Mouse (Mus musculus) adrenal gland, adult (tissue): ENCODE measurements around the gene Ern2.
A peak's percentile ranks its signal among the peaks of the same experiment; 100 is the strongest.

ENCODE experiments used
- DNase-seq, 2 experiments: peaks; one replicate each; pipeline ENCODE4 v3.0.0; 2022 to 2023; ENCODE audit warnings: low spot score in 1 of 2; ENCODE audit not compliant: inconsistent age in 2 of 2

Gene Ern2

GRCm38 (mm10) chr7:122160037-122160436 lies 26.0 kb downstream of the Ern2 start:
- no peak for DNase-seq

GRCm38 (mm10) chr7:122158915-122159902 lies 26.8 kb downstream of the Ern2 start, which contains the start of gene Plk1:
Plk1 (plus strand) TSS chr7:122159439.
- DNase-seq: peak; percentile 82 to 93

GRCm38 (mm10) chr7:122158488-122158887 lies 27.5 kb downstream of the Ern2 start:
- no peak for DNase-seq

GRCm38 (mm10) chr7:122152473-122152872 lies 33.5 kb downstream of the Ern2 start:
- no peak for DNase-seq

- DNase-seq: no peak
Measured at GRCm38 (mm10) chr7:122140991-122141390, 45.0 kb downstream of the Ern2 start.

- DNase-seq: no peak
Measured at GRCm38 (mm10) chr7:122138190-122138589, 47.8 kb downstream of the Ern2 start.

- no peak for DNase-seq
Measured at GRCm38 (mm10) chr7:122137071-122137470, 48.9 kb downstream of the Ern2 start.

- DNase-seq: peak in 1 of 2 experiments; percentile 41
Measured at GRCm38 (mm10) chr7:122135070-122135469, 50.9 kb downstream of the Ern2 start.

- DNase-seq: no peak
Measured at GRCm38 (mm10) chr7:122133338-122133625, 52.7 kb downstream of the Ern2 start.

- DNase-seq: peak; percentile 98 to 99
Measured at GRCm38 (mm10) chr7:122132497-122133337, 53.3 kb downstream of the Ern2 start, which contains the start of the genes Palb2 and Dctn5. Palb2 (minus strand) TSS chr7:122132985. Dctn5 (plus strand) TSS chr7:122133041.

GRCm38 (mm10) chr7:122131834-122132233 lies 54.2 kb downstream of the Ern2 start:
- no peak for DNase-seq

- peak in 1 of 2 experiments; percentile 43 for DNase-seq
Measured at GRCm38 (mm10) chr7:122126946-122127345, 59.1 kb downstream of the Ern2 start.

GRCm38 (mm10) chr7:122125636-122126035 lies 60.4 kb downstream of the Ern2 start:
- no peak for DNase-seq

- no peak for DNase-seq
Measured at GRCm38 (mm10) chr7:122123518-122123917, 62.5 kb downstream of the Ern2 start.
